Mouse (Mus musculus): ENCODE measurements at regions not wholly inside any gene's neighbourhood (a gene's known extent, or its start where the extent isn't known, plus 50 kb on each side); places are given as distances from the start of the nearest gene placed in this dataset.

GRCm38 (mm10) chr14:60439106-60439505, 66.0 kb downstream of the Amer2 start:
- no peak for TF ChIP-seq EP300 (IDR thresholded peaks at IDR 0.05; ENCODE audit: insufficient read depth, low read depth, low read length)
- no peak for TF ChIP-seq POLR2A (IDR thresholded peaks at IDR 0.05; ENCODE audit: insufficient read depth, low read length)
- no peak for TF ChIP-seq CTCF (IDR thresholded peaks at IDR 0.05; ENCODE audit: low read depth, low read length)
- no peaks in the 10 kb centered on the region for H3K27me3 ChIP-seq (ENCODE audit: control insufficient read depth, insufficient read depth, low read length, poor library complexity, severe bottlenecking)
- H3K36me3 ChIP-seq (ENCODE audit: control insufficient read depth, insufficient read depth, low read length, poor library complexity, severe bottlenecking) = no peaks in the 10 kb centered on the region
- H3K27ac ChIP-seq (ENCODE audit: insufficient read depth, low read length) = no peak overlapping the region
- H3K9me3 ChIP-seq (replicated peaks; ENCODE audit: control insufficient read depth, insufficient read depth, low read length, poor library complexity, severe bottlenecking) = no peaks in the 10 kb centered on the region
- no peak overlapping the region for H3K4me3 ChIP-seq (ENCODE audit: low read depth, low read length)
- H3K4me1 ChIP-seq (ENCODE audit: control insufficient read depth, insufficient read depth, low read length) = no peaks in the 10 kb centered on the region
- no peak overlapping the region for H3K9ac ChIP-seq (ENCODE audit: low read depth, poor library complexity, severe bottlenecking)

GRCm38 (mm10) chr14:60443821-60444551, 70.9 kb downstream of the Amer2 start:
- Histone ChIP-seq H3K9me3 (replicated peaks; ENCODE audit: control insufficient read depth, insufficient read depth, low read length, poor library complexity, severe bottlenecking) (no peaks in the 10 kb centered on the region), H3K9ac (ENCODE audit: low read depth, poor library complexity, severe bottlenecking) (no peak overlapping the region), H3K4me1 (ENCODE audit: control insufficient read depth, insufficient read depth, low read length) (no peaks in the 10 kb centered on the region), H3K27me3 (ENCODE audit: control insufficient read depth, insufficient read depth, low read length, poor library complexity, severe bottlenecking) (no peaks in the 10 kb centered on the region; the same call in 1 of the 2 replicates), H3K4me3 (ENCODE audit: low read depth, low read length) (no peak overlapping the region), H3K36me3 (ENCODE audit: control insufficient read depth, insufficient read depth, low read length, poor library complexity, severe bottlenecking) (no peaks in the 10 kb centered on the region), H3K27ac (ENCODE audit: insufficient read depth, low read length) (no peak overlapping the region)
- TF ChIP-seq EP300 (IDR thresholded peaks at IDR 0.05; ENCODE audit: insufficient read depth, low read depth, low read length) = no peak
- TF ChIP-seq POLR2A (IDR thresholded peaks at IDR 0.05; ENCODE audit: insufficient read depth, low read length) = no peak

GRCm38 (mm10) chr14:60444552-60444937, 71.5 kb downstream of the Amer2 start:
- Histone ChIP-seq H3K36me3 (ENCODE audit: control insufficient read depth, insufficient read depth, low read length, poor library complexity, severe bottlenecking) (no peaks in the 10 kb centered on the region), H3K27me3 (ENCODE audit: control insufficient read depth, insufficient read depth, low read length, poor library complexity, severe bottlenecking) (no peaks in the 10 kb centered on the region; the same call in 1 of the 2 replicates), H3K4me3 (ENCODE audit: low read depth, low read length) (no peak overlapping the region), H3K9ac (ENCODE audit: low read depth, poor library complexity, severe bottlenecking) (no peak overlapping the region), H3K4me1 (ENCODE audit: control insufficient read depth, insufficient read depth, low read length) (no peaks in the 10 kb centered on the region), H3K9me3 (replicated peaks; ENCODE audit: control insufficient read depth, insufficient read depth, low read length, poor library complexity, severe bottlenecking) (no peaks in the 10 kb centered on the region), H3K27ac (ENCODE audit: insufficient read depth, low read length) (no peak overlapping the region)
- no peak for TF ChIP-seq POLR2A (IDR thresholded peaks at IDR 0.05; ENCODE audit: insufficient read depth, low read length)
- TF ChIP-seq EP300 (IDR thresholded peaks at IDR 0.05; ENCODE audit: insufficient read depth, low read depth, low read length) = no peak
- no peak for TF ChIP-seq CTCF (IDR thresholded peaks at IDR 0.05; ENCODE audit: low read depth, low read length)

- Histone ChIP-seq H3K36me3 (ENCODE audit: control insufficient read depth, insufficient read depth, low read length, poor library complexity, severe bottlenecking) (no peaks in the 10 kb centered on the region), H3K9ac (ENCODE audit: low read depth, poor library complexity, severe bottlenecking) (no peak overlapping the region), H3K9me3 (replicated peaks; ENCODE audit: control insufficient read depth, insufficient read depth, low read length, poor library complexity, severe bottlenecking) (no peaks in the 10 kb centered on the region), H3K4me3 (ENCODE audit: low read depth, low read length) (no peak overlapping the region), H3K27ac (ENCODE audit: insufficient read depth, low read length) (no peak overlapping the region), H3K4me1 (ENCODE audit: control insufficient read depth, insufficient read depth, low read length) (no peaks in the 10 kb centered on the region), H3K27me3 (ENCODE audit: control insufficient read depth, insufficient read depth, low read length, poor library complexity, severe bottlenecking) (no peaks in the 10 kb centered on the region; the same call in 1 of the 2 replicates)
- TF ChIP-seq CTCF (IDR thresholded peaks at IDR 0.05; ENCODE audit: low read depth, low read length) = no peak
- no peak for TF ChIP-seq POLR2A (IDR thresholded peaks at IDR 0.05; ENCODE audit: insufficient read depth, low read length)
- no peak for TF ChIP-seq EP300 (IDR thresholded peaks at IDR 0.05; ENCODE audit: insufficient read depth, low read depth, low read length)
Observed at GRCm38 (mm10) chr14:60446037-60446436, 73.0 kb downstream of the Amer2 start.

GRCm38 (mm10) chr14:60451216-60451615, 78.2 kb downstream of the Amer2 start:
- no peak overlapping the region for H3K4me3 ChIP-seq (ENCODE audit: low read depth, low read length)
- no peak for TF ChIP-seq POLR2A (IDR thresholded peaks at IDR 0.05; ENCODE audit: insufficient read depth, low read length)
- no peak for TF ChIP-seq CTCF (IDR thresholded peaks at IDR 0.05; ENCODE audit: low read depth, low read length)
- TF ChIP-seq EP300 (IDR thresholded peaks at IDR 0.05; ENCODE audit: insufficient read depth, low read depth, low read length) = no peak
- no peaks in the 10 kb centered on the region for H3K9me3 ChIP-seq (replicated peaks; ENCODE audit: control insufficient read depth, insufficient read depth, low read length, poor library complexity, severe bottlenecking)
- no peak overlapping the region for H3K9ac ChIP-seq (ENCODE audit: low read depth, poor library complexity, severe bottlenecking)
- no peaks in the 10 kb centered on the region for H3K4me1 ChIP-seq (ENCODE audit: control insufficient read depth, insufficient read depth, low read length)
- no peaks in the 10 kb centered on the region for H3K36me3 ChIP-seq (ENCODE audit: control insufficient read depth, insufficient read depth, low read length, poor library complexity, severe bottlenecking)
- no peak overlapping the region for H3K27ac ChIP-seq (ENCODE audit: insufficient read depth, low read length)
- H3K27me3 ChIP-seq (ENCODE audit: control insufficient read depth, insufficient read depth, low read length, poor library complexity, severe bottlenecking) = no peaks in the 10 kb centered on the region; the same call in 1 of the 2 replicates

- Histone ChIP-seq H3K9me3 (replicated peaks; ENCODE audit: control insufficient read depth, insufficient read depth, low read length, poor library complexity, severe bottlenecking) (no peaks in the 10 kb centered on the region), H3K36me3 (ENCODE audit: control insufficient read depth, insufficient read depth, low read length, poor library complexity, severe bottlenecking) (no peaks in the 10 kb centered on the region), H3K9ac (ENCODE audit: low read depth, poor library complexity, severe bottlenecking) (no peak overlapping the region), H3K27ac (ENCODE audit: insufficient read depth, low read length) (no peak overlapping the region), H3K27me3 (ENCODE audit: control insufficient read depth, insufficient read depth, low read length, poor library complexity, severe bottlenecking) (no peaks in the 10 kb centered on the region; the same call in 1 of the 2 replicates), H3K4me1 (ENCODE audit: control insufficient read depth, insufficient read depth, low read length) (no peaks in the 10 kb centered on the region), H3K4me3 (ENCODE audit: low read depth, low read length) (no peak overlapping the region)
- no peak for TF ChIP-seq POLR2A (IDR thresholded peaks at IDR 0.05; ENCODE audit: insufficient read depth, low read length)
- no peak for TF ChIP-seq EP300 (IDR thresholded peaks at IDR 0.05; ENCODE audit: insufficient read depth, low read depth, low read length)
- TF ChIP-seq CTCF (IDR thresholded peaks at IDR 0.05; ENCODE audit: low read depth, low read length) = peak; percentile 60
Observed at GRCm38 (mm10) chr14:60451684-60452083, 78.6 kb downstream of the Amer2 start.

Measured in ES-Bruce4 (cell line).